Mouse (Mus musculus) liver, adult 2 months (tissue): ENCODE measurements at regions not wholly inside any gene's neighbourhood (a gene's known extent, or its start where the extent isn't known, plus 50 kb on each side); places are given as distances from the start of the nearest gene placed in this dataset.
"Not testable (repeated sequence)": the region's sequence is repeated elsewhere in the genome, so short reads cannot be mapped to it uniquely, and the experiment has no call there.

Experiments used
- CTCF ChIP-seq: fragments of 200-500 bp; IDR thresholded peaks from 2 replicates; pipeline ENCODE4 v1.5.1; 2011; ENCODE audit warnings: low read depth, low read length, control low read depth
- POLR2A ChIP-seq: fragments of 200-500 bp; IDR thresholded peaks from 2 replicates; pipeline ENCODE4 v1.6.1; 2011; ENCODE audit warnings: low read length, control low read depth; ENCODE audit not compliant: insufficient read depth; ENCODE audit errors: extremely low read depth

- not testable (repeated sequence) for TF ChIP-seq POLR2A, CTCF
Observed at GRCm38 (mm10) chr9:3281906-3282305, 53.0 kb upstream of the Alkbh8 start.
